Mouse (Mus musculus) heart, adult 11 months (tissue): Measurements from ENCODE around the gene Slc25a24.
A peak's percentile ranks its signal among the peaks of the same experiment; 100 is the strongest.

Experiments used
- DNase-seq: peaks from one replicate; pipeline ENCODE4 v3.0.0; 2022

The Slc25a24 gene

GRCm38 (mm10) chr3:109171070-109171778, 48.3 kb downstream of the Slc25a24 start:
- peak; percentile 92 for DNase-seq

- DNase-seq: peak; percentile 10
Measured at GRCm38 (mm10) chr3:109174394-109174793, 51.4 kb downstream of the Slc25a24 start.

GRCm38 (mm10) chr3:109178705-109179104, 55.8 kb downstream of the Slc25a24 start:
- DNase-seq: peak; percentile 74

GRCm38 (mm10) chr3:109179528-109180076, 56.7 kb downstream of the Slc25a24 start:
- DNase-seq: no peak

- no peak for DNase-seq
Measured at GRCm38 (mm10) chr3:109196166-109196565, 73.2 kb downstream of the Slc25a24 start.

GRCm38 (mm10) chr3:109199280-109199679, 76.3 kb downstream of the Slc25a24 start:
- no peak for DNase-seq

GRCm38 (mm10) chr3:109212322-109212721, 89.4 kb downstream of the Slc25a24 start:
- no peak for DNase-seq

- no peak for DNase-seq
Measured at GRCm38 (mm10) chr3:109216352-109216751, 93.4 kb downstream of the Slc25a24 start.
